Mouse (Mus musculus): ENCODE measurements around the gene Arfrp1. TPM values are rescaled to one million over a fixed set of nuclear protein-coding genes. Genes with fewer than 3 reads are reported as not detected.

Arfrp1 gene
- total and polyA plus RNA-seq, 2 experiments from 2014 or later, result 17.9 to 54.8 TPM

- 78% methylated on average over 3 of the region's 3 CpGs for WGBS
- no peak overlapping the region; the same call in 1 of the 2 replicates for H3K9ac ChIP-seq (replicated peaks; ENCODE audit: low read depth, low read length)
- peaks cover 45% of the 10 kb centered on the region for H3K36me3 ChIP-seq (replicated peaks; ENCODE audit: control insufficient read depth, insufficient read depth, low read length)
- H3K27ac ChIP-seq (ENCODE audit: low read depth), result no peak overlapping the region
- ATAC-seq (ENCODE audit: insufficient read depth, low read depth), result no peak
- TF ChIP-seq CTCF (IDR thresholded peaks at IDR 0.05; ENCODE audit: low read depth), result no peak
- TF ChIP-seq EP300 (IDR thresholded peaks at IDR 0.05; ENCODE audit: low read depth), result no peak
- peaks cover 25% of the 10 kb centered on the region for H3K4me1 ChIP-seq (ENCODE audit: control insufficient read depth, insufficient read depth)
- no peaks in the 10 kb centered on the region for H3K9me3 ChIP-seq (replicated peaks; ENCODE audit: control insufficient read depth, low read length)
- H3K4me3 ChIP-seq (ENCODE audit: low read depth, low read length), result peak overlapping the region; percentile 77; the same call in 1 of the 2 replicates
- DNase-seq (ENCODE audit: low spot score), result no peak
- no peaks in the 10 kb centered on the region for H3K27me3 ChIP-seq (ENCODE audit: control insufficient read depth, insufficient read depth, low read length)
- H3K4me2 ChIP-seq (ENCODE audit: low read depth, low read length), result peak overlapping the region; percentile 92
These were observed 1.3 kb downstream of the Arfrp1 start for GRCm38 (mm10) chr2:181363946-181364345.

- Histone ChIP-seq H3K27ac (ENCODE audit: low read depth) (no peak overlapping the region), H3K4me1 (ENCODE audit: control insufficient read depth, insufficient read depth) (no peaks in the 10 kb centered on the region), H3K4me2 (ENCODE audit: low read depth, low read length) (no peak overlapping the region), H3K9ac (replicated peaks; ENCODE audit: low read depth, low read length) (no peak overlapping the region), H3K4me3 (ENCODE audit: low read depth, low read length) (no peak overlapping the region), H3K9me3 (replicated peaks; ENCODE audit: control insufficient read depth, low read length) (no peaks in the 10 kb centered on the region), H3K36me3 (replicated peaks; ENCODE audit: control insufficient read depth, insufficient read depth, low read length) (peaks cover 81% of the 10 kb centered on the region), H3K27me3 (ENCODE audit: control insufficient read depth, insufficient read depth, low read length) (no peaks in the 10 kb centered on the region)
- TF ChIP-seq CTCF (IDR thresholded peaks at IDR 0.05; ENCODE audit: low read depth), result no peak
- no peak for TF ChIP-seq EP300 (IDR thresholded peaks at IDR 0.05; ENCODE audit: low read depth)
- 75% methylated on average over 3 of the region's 3 CpGs for WGBS
- ATAC-seq (ENCODE audit: insufficient read depth, low read depth), result no peak
- DNase-seq (ENCODE audit: low spot score), result no peak
These were observed 8.4 kb downstream of the Arfrp1 start for GRCm38 (mm10) chr2:181356780-181357179.

- WGBS, result 19% methylated on average over 6 of the region's 6 CpGs
These were observed 22.4 kb downstream of the Arfrp1 start for GRCm38 (mm10) chr2:181342766-181343165.

GRCm38 (mm10) chr2:181340426-181340825, 24.8 kb downstream of the Arfrp1 start:
- no peak for TF ChIP-seq EP300 (IDR thresholded peaks at IDR 0.05; ENCODE audit: low read depth)
- DNase-seq (ENCODE audit: low spot score), result no peak
- H3K4me1 ChIP-seq (ENCODE audit: control insufficient read depth, insufficient read depth), result peaks cover 11% of the 10 kb centered on the region
- H3K9ac ChIP-seq (replicated peaks; ENCODE audit: low read depth, low read length), result no peak overlapping the region
- WGBS, result 85% methylated on average over 4 of the region's 4 CpGs
- H3K9me3 ChIP-seq (replicated peaks; ENCODE audit: control insufficient read depth, low read length), result no peaks in the 10 kb centered on the region
- no peak for ATAC-seq (ENCODE audit: insufficient read depth, low read depth)
- peaks cover 60% of the 10 kb centered on the region for H3K36me3 ChIP-seq (replicated peaks; ENCODE audit: control insufficient read depth, insufficient read depth, low read length)
- H3K27me3 ChIP-seq (ENCODE audit: control insufficient read depth, insufficient read depth, low read length), result no peaks in the 10 kb centered on the region
- no peak overlapping the region for H3K4me3 ChIP-seq (ENCODE audit: low read depth, low read length)
- H3K27ac ChIP-seq (ENCODE audit: low read depth), result no peak overlapping the region
- H3K4me2 ChIP-seq (ENCODE audit: low read depth, low read length), result no peak overlapping the region

More at GRCm38 (mm10) chr2:181342766-181343165, 22.4 kb downstream of the Arfrp1 start:
- DNase-seq (ENCODE audit: low spot score), result peak; percentile 32
- Histone ChIP-seq H3K4me2 (ENCODE audit: low read depth, low read length) (no peak overlapping the region), H3K9me3 (replicated peaks; ENCODE audit: control insufficient read depth, low read length) (no peaks in the 10 kb centered on the region), H3K4me1 (ENCODE audit: control insufficient read depth, insufficient read depth) (peaks cover 11% of the 10 kb centered on the region), H3K36me3 (replicated peaks; ENCODE audit: control insufficient read depth, insufficient read depth, low read length) (peaks cover 58% of the 10 kb centered on the region), H3K9ac (replicated peaks; ENCODE audit: low read depth, low read length) (no peak overlapping the region), H3K27ac (ENCODE audit: low read depth) (peak overlapping the region; percentile 38; the same call in 1 of the 2 replicates), H3K27me3 (ENCODE audit: control insufficient read depth, insufficient read depth, low read length) (no peaks in the 10 kb centered on the region), H3K4me3 (ENCODE audit: low read depth, low read length) (no peak overlapping the region)
- TF ChIP-seq CTCF (IDR thresholded peaks at IDR 0.05; ENCODE audit: low read depth) (no peak), EP300 (IDR thresholded peaks at IDR 0.05; ENCODE audit: low read depth) (no peak)
- ATAC-seq (ENCODE audit: insufficient read depth, low read depth), result peak; percentile 87

GRCm38 (mm10) chr2:181334023-181334422, 31.2 kb downstream of the Arfrp1 start:
- Histone ChIP-seq H3K4me3 (ENCODE audit: low read depth, low read length) (no peak overlapping the region), H3K27ac (ENCODE audit: low read depth) (no peak overlapping the region), H3K4me1 (ENCODE audit: control insufficient read depth, insufficient read depth) (no peaks in the 10 kb centered on the region), H3K4me2 (ENCODE audit: low read depth, low read length) (no peak overlapping the region), H3K9ac (replicated peaks; ENCODE audit: low read depth, low read length) (no peak overlapping the region), H3K36me3 (replicated peaks; ENCODE audit: control insufficient read depth, insufficient read depth, low read length) (peaks cover 71% of the 10 kb centered on the region), H3K9me3 (replicated peaks; ENCODE audit: control insufficient read depth, low read length) (no peaks in the 10 kb centered on the region), H3K27me3 (ENCODE audit: control insufficient read depth, insufficient read depth, low read length) (no peaks in the 10 kb centered on the region)
- TF ChIP-seq CTCF (IDR thresholded peaks at IDR 0.05; ENCODE audit: low read depth) (peak; percentile 70), EP300 (IDR thresholded peaks at IDR 0.05; ENCODE audit: low read depth) (no peak)
- DNase-seq (ENCODE audit: low spot score) (peak; percentile 29), ATAC-seq (ENCODE audit: insufficient read depth, low read depth) (peak; percentile 64)
- 64% methylated on average over 3 of the region's 3 CpGs for WGBS

GRCm38 (mm10) chr2:181332542-181332941, 32.7 kb downstream of the Arfrp1 start:
- ATAC-seq (ENCODE audit: insufficient read depth, low read depth) (no peak), DNase-seq (ENCODE audit: low spot score) (no peak)
- H3K4me3 ChIP-seq (ENCODE audit: low read depth, low read length), result no peak overlapping the region

More at GRCm38 (mm10) chr2:181332542-181332941, 32.7 kb downstream of the Arfrp1 start:
- Histone ChIP-seq H3K9me3 (replicated peaks; ENCODE audit: control insufficient read depth, low read length) (no peaks in the 10 kb centered on the region), H3K36me3 (replicated peaks; ENCODE audit: control insufficient read depth, insufficient read depth, low read length) (peaks cover 71% of the 10 kb centered on the region), H3K4me2 (ENCODE audit: low read depth, low read length) (no peak overlapping the region), H3K4me1 (ENCODE audit: control insufficient read depth, insufficient read depth) (no peaks in the 10 kb centered on the region), H3K27ac (ENCODE audit: low read depth) (no peak overlapping the region), H3K9ac (replicated peaks; ENCODE audit: low read depth, low read length) (no peak overlapping the region), H3K27me3 (ENCODE audit: control insufficient read depth, insufficient read depth, low read length) (no peaks in the 10 kb centered on the region)
- no peak for TF ChIP-seq CTCF (IDR thresholded peaks at IDR 0.05; ENCODE audit: low read depth)
- TF ChIP-seq EP300 (IDR thresholded peaks at IDR 0.05; ENCODE audit: low read depth), result no peak

Measured in heart, postnatal 0 days (tissue).